ENCODE assay signal across 8 mouse cellular contexts in the genomic region with DNA sequence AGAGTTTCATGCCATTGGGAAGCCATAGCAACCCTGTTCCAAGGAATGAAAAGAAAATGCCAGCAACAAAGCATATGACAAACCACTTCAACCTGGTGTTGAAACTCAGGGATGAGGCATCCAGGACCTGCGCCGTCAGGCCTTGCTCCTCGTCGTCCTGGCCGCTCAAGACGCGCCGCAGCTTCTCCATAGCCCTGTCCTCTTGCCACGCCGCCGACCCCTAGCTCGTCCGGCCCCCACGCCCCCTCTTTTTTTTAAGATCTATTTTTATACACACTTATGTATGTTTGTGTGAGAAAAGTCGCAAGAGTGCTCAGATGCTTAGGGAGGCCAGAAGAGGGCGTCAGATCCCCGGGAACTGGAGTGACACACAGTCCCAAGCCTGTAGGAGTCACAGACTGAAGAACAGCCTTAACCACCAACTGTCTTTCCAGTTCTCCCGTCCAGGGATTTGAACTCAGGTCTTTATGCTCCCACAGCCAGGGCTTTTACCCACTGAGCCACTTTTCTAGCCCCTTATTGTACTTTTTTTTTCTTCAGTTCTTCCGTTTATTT. TPM values are rescaled to one million over a fixed set of nuclear protein-coding genes. Genes with fewer than 3 reads are reported as not detected.
DNase-seq lines count a peak whose midpoint lies in the region; ATAC-seq and TF ChIP-seq lines count a peak whose summit lies in the region.
"Not testable (repeated sequence)": the region's sequence is repeated elsewhere in the genome, so short reads cannot be mapped to it uniquely, and the experiment has no call there.

A gene (minus strand): TSS at position 217 of the 555 bp plus-strand sequence.

- H3K4me1 ChIP-seq in heart, postnatal 0 days (ENCODE audit: control insufficient read depth, insufficient read depth), result peaks cover 10% of the 10 kb centered on the region; the same call in 1 of the 2 replicates

- H3K27me3 ChIP-seq in heart, postnatal 0 days (ENCODE audit: control insufficient read depth, insufficient read depth, low read length), result not testable (repeated sequence)

- peak; percentile 42 for DNase-seq in MEL-GATA-1-ER (ENCODE audit: extremely low read depth, low read depth)
- peak; percentile 30 for DNase-seq in c-Kit-positive CD71-positive TER-119-positive erythroid progenitor cells, embryonic 14.5 days (ENCODE audit: low spot score)
- DNase-seq in heart, postnatal 0 days (ENCODE audit: low spot score), result peak; percentile 79
- DNase-seq in kidney, postnatal 10 days, result peak; percentile 74
- DNase-seq in lung, postnatal 10 days, result peak; percentile 87
- DNase-seq in right cerebral cortex, postnatal 14 days, result peak; percentile 53
- DNase-seq in urinary bladder, postnatal 14 days (ENCODE audit: low spot score), result peak; percentile 66

- not testable (repeated sequence) for H3K9ac ChIP-seq in heart, postnatal 0 days (replicated peaks; ENCODE audit: low read depth, low read length)

- TF ChIP-seq EP300 in heart, postnatal 0 days (IDR thresholded peaks at IDR 0.05; ENCODE audit: low read depth), result not testable (repeated sequence)

- not testable (repeated sequence) for H3K9me3 ChIP-seq in heart, postnatal 0 days (replicated peaks; ENCODE audit: control insufficient read depth, low read length)

- peak within 1 kb of the TSS; percentile 43 for H3K4me2 ChIP-seq in heart, postnatal 0 days (ENCODE audit: low read depth, low read length)

- not testable (repeated sequence) for H3K27ac ChIP-seq in heart, postnatal 0 days (ENCODE audit: low read depth)

- H3K36me3 ChIP-seq in heart, postnatal 0 days (replicated peaks; ENCODE audit: control insufficient read depth, insufficient read depth, low read length), result not testable (repeated sequence)

- ATAC-seq in erythroid progenitor cell, adult 5-6 weeks (replicated peaks; ENCODE audit: low FRiP score, poor library complexity, severe bottlenecking), result peak; percentile 58
- ATAC-seq in heart, postnatal 0 days (ENCODE audit: insufficient read depth, low read depth), result peak; percentile 45

- H3K4me3 ChIP-seq in heart, postnatal 0 days (ENCODE audit: low read depth, low read length), result peak within 1 kb of the TSS; percentile 29; the same call in 1 of the 2 replicates

- peak; percentile 77 for TF ChIP-seq CTCF in heart, postnatal 0 days (IDR thresholded peaks at IDR 0.05; ENCODE audit: low read depth)

- 14% methylated on average over 19 of the region's 19 CpGs for WGBS in heart, postnatal 0 days

RNA-seq across cellular contexts. Expression of the gene that starts here (rescaled TPM):
- total RNA-seq in erythroid progenitor cell, adult 5-6 weeks (2015; ENCODE audit: low replicate concordance), result 1.7 and 8.3 TPM in 2 replicates
- not detected in 2 replicates for total RNA-seq in erythroid progenitor cell, adult 5-6 weeks (2017; ENCODE audit: low replicate concordance)
- 1.8 and 2.8 TPM in 2 replicates for total RNA-seq in heart, postnatal 0 days (2014; rRNA removed; ENCODE audit: low replicate concordance)
- 3.6 and 3.9 TPM in 2 replicates for polyA plus RNA-seq in heart, postnatal 0 days (2015; fragmentation: Nextera tagmentation; extraction: Ambion mirVana)

Comparison
In these comparisons a context has a peak if more than half of its experiments do, and no peak if none do; other contexts are left out.
1. DNase-seq: peak in every context shown above with its lines; median percentile 87 in lung, postnatal 10 days; 79 in heart, postnatal 0 days; 74 in kidney, postnatal 10 days; 66 in urinary bladder, postnatal 14 days; 53 in right cerebral cortex, postnatal 14 days; 42 in MEL-GATA-1-ER; 30 in c-Kit-positive CD71-positive TER-119-positive erythroid progenitor cells, embryonic 14.5 days.